Mouse (Mus musculus): ENCODE results near the gene Ppp1r26. TPM values are rescaled to one million over a fixed set of nuclear protein-coding genes. Genes with fewer than 3 reads are reported as not detected.

Gene Ppp1r26
- total RNA-seq, 2 experiments from 2014 or later, result 14.5 to 17.3 TPM

DNA sequence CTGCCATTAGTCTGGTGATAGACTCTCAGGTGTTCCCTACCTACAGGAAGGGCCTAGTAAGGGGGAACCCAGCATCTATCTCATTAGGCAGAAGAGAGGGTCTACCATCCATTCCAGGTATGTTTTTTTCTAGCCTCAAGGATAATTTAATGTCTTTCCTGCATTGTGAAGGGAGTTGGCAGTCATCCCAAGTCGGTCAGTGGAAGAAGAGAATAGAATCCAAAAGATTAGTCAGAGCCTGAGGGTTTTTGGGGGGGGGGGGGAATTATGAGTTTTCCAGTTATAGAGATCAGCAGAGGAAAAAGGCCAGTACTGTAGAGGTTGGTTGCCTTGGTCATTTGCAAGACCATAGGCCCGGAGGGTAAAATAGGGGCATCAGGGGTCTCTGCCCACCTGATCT is 47.9 kb downstream of the Ppp1r26 start:
- no peak for DNase-seq (ENCODE audit: low spot score in 2 of 2)
- no peak for TF ChIP-seq CTCF (conservative IDR thresholded peaks at IDR 0.05)
- Histone ChIP-seq H3K4me3 (no peak overlapping the region), H3K27ac (no peak overlapping the region)

DNA sequence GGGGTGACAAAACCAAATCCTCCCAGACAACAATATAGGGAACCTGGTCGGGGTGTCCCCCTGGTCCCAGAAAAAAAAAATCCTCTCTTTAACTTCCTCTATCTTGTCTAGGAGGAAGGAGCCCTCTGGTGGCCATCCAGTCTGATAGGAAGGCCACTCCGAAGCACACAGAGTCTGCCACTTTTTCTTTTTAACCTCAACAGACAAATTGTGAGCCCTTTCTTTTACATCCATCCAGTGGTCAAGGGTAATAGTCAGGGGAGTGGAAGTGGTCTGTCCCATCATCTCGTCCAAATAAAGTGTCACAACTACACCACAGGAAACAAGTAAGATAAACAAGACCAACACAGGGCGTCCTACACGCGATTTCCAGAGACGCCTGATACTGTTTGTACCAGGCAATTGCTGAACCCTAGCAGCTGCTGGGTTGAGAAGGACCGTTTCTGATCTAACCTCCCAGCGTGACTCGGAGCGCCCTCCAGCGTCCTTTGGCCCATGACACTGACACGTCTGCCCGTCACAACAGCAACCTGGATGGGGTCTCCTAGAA is 48.7 kb downstream of the Ppp1r26 start:
- peak; percentile 80 for TF ChIP-seq CTCF (conservative IDR thresholded peaks at IDR 0.05)
- Histone ChIP-seq H3K27ac (no peak overlapping the region), H3K4me3 (no peak overlapping the region)
- no peak for DNase-seq (ENCODE audit: low spot score in 2 of 2)

DNA sequence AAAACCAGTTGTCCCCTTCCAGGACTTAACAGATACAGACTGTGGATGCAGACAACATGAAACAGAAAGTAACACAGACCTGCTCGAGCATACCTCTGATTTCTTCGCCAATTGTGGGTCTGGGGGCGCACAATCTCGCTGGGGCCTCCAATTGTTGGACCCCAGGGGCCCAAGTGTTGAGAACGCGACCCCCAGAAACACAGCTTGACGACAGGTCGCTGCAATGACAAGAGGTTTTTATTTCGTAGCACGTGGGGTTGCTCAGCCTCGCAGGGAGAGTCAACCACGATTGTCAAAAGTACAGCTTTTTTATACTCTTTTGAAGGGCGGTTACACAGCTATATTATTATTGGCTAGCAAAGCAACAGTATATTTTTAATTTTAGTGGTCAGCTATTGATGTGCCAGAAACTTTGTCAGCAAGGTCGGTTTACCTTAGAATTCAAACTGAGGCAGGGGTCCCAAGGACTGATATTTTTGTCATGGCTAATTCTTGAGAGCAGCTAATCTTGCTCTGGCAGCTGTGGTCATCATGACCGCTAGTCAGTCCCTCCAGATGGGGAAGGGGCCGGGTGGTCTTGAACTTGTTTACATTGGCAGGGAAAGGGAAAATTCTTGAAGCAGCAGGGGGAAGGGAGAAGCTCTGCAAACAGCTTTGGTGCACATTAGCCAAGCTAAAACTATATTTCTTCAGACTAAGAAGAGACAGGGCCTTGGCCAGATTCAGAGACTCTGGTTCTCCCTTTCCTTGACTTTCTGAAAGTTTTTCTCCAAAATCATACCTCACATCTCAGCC is 49.4 kb downstream of the Ppp1r26 start:
- Histone ChIP-seq H3K27ac (no peak overlapping the region), H3K4me3 (no peak overlapping the region)
- TF ChIP-seq CTCF (conservative IDR thresholded peaks at IDR 0.05), result no peak
- DNase-seq (ENCODE audit: low spot score in 2 of 2), result no peak

DNA sequence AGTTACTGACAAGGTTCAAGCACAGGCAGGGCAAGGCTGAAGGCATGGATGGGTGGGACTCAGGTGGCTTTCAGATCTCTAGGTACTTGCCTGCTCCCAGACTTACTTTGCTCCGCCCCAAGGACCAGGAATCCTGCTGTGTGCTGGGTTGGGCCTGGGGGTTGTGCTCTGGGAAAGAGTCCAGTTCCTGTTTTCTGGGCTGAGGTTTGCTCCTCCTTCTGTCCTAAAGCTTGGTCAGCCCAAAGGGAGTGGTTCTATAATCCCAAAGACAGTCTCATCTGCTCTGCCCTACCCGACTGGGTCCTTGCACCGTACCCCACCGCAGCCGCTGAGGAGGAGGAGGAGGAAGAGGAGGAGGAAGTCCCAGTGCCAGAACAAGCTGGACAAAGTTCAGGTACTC is 50.1 kb downstream of the Ppp1r26 start, which contains the start of gene Gbgt1:
TSS of gene Gbgt1 (plus strand) at position 221 of the 400 bp plus-strand sequence.
- no peak for TF ChIP-seq CTCF (conservative IDR thresholded peaks at IDR 0.05)
- no peak for DNase-seq (ENCODE audit: low spot score in 2 of 2)
- H3K4me3 ChIP-seq, result no peak within 1 kb of the TSS
- H3K27ac ChIP-seq, result no peak within 1 kb of the TSS

DNA sequence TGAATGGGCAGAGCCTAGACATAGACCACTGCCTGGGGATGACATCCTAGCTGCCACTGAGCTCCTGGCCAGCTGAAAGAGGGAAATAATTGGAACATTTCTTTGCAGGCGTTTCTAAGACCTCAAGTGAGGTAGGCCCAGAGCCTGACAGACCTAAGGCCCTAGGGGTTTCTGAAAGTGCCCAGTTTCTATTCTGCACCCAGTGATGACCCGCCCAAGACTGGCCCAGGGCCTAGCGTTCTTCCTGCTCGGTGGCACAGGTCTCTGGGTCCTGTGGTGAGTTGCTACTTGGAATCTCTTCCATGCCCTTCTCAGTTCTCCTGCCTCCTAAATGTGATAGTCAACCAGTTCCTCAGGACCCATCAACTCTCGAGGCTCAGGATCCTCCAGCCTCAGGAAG is 51.0 kb downstream of the Ppp1r26 start:
- no peak for DNase-seq (ENCODE audit: low spot score in 2 of 2)
- TF ChIP-seq CTCF (conservative IDR thresholded peaks at IDR 0.05), result no peak
- no peak overlapping the region for H3K27ac ChIP-seq
- H3K4me3 ChIP-seq, result no peak overlapping the region

DNA sequence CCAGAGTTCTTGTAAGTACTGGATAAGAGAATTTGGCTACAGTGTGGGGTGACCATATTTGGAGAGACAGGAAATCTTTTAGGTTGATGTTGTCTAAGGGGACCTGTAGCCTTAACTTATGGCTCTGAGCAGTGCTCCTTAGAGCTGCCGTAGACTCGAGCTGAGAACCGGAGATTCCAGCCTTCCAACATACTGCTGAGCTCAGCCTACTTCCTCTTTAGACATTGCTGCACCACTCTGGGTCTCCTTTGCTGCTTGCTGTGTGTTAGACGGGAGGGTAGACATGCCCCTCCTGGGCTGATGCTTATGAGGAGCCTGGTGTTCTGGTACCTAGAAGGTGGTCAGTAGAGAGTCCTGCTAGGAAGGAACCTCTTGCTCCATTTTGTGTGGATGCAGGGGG is 51.8 kb downstream of the Ppp1r26 start:
- Histone ChIP-seq H3K27ac (no peak overlapping the region), H3K4me3 (no peak overlapping the region)
- TF ChIP-seq CTCF (conservative IDR thresholded peaks at IDR 0.05), result no peak
- DNase-seq (ENCODE audit: low spot score in 2 of 2), result no peak

DNA sequence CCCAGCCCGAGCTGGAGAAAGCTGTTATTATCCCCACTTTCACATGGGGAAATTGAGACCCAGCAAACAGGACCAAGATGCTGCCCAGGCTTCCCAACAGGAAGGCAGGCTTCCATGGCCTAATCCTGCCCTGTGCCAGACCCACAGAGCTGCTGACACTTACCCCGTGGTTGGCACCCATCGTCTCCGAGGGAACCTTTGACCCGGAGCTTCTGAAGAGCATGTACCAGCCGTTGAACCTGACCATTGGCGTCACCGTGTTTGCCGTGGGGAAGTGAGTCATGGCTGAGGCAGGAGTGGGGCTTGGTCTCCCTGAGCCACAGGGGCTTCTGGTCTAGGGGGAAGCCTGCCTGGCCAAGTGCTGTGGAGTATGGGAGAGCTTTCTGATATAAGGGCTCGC is 56.4 kb downstream of the Ppp1r26 start:
- TF ChIP-seq CTCF (conservative IDR thresholded peaks at IDR 0.05), result no peak
- no peak for DNase-seq (ENCODE audit: low spot score in 2 of 2)

DNA sequence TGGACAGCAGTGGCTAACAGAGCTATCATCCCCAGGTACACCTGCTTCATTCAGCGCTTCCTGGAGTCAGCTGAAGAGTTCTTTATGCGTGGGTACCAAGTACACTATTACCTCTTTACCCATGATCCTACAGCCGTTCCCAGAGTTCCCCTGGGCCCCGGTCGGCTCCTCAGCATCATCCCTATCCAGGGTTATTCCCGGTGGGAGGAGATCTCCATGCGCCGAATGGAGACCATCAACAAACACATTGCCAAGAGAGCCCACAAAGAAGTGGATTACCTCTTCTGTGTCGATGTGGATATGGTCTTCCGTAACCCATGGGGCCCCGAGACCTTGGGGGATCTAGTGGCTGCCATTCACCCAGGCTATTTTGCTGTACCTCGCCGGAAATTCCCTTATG is 58.1 kb downstream of the Ppp1r26 start:
- no peak for TF ChIP-seq CTCF (conservative IDR thresholded peaks at IDR 0.05)
- DNase-seq (ENCODE audit: low spot score in 2 of 2), result no peak
- Histone ChIP-seq H3K4me3 (no peak overlapping the region), H3K27ac (no peak overlapping the region)

More for the DNA sequence above, 56.4 kb downstream of the Ppp1r26 start:
- H3K4me3 ChIP-seq, result no peak overlapping the region
- H3K27ac ChIP-seq, result no peak overlapping the region

Other genes with a start within 250 kb of the Ppp1r26 start
- 1 to 10 TPM; 1.9 to 2.4 TPM for gene 1700007K13Rik, start 19.5 kb downstream of the Ppp1r26 start, total RNA-seq (2021)
- 10 to 100 TPM; 35.8 to 39.4 TPM for gene Mrps2, start 21.3 kb downstream of the Ppp1r26 start, total RNA-seq (2021)
- gene Gbgt1, start 50.1 kb downstream of the Ppp1r26 start, total RNA-seq (2021), result 1 to 10 TPM; 1.8 to 2.2 TPM
- gene Gm10134, start 59.3 kb downstream of the Ppp1r26 start, total RNA-seq (2021), result 1 to 10 TPM in 1 of 2 experiments, not detected in 1; 1.2 TPM
- 100 to 1,000 TPM; 115 to 139 TPM for gene Ralgds, start 66.3 kb downstream of the Ppp1r26 start, total RNA-seq (2021)
- not detected for gene Cel, start 116.6 kb downstream of the Ppp1r26 start, total RNA-seq (2021)
- 10 to 100 TPM; 18.2 to 20.7 TPM for gene Gtf3c5, start 137.0 kb downstream of the Ppp1r26 start, total RNA-seq (2021)
- not detected for gene Gfi1b, start 175.2 kb downstream of the Ppp1r26 start, total RNA-seq (2021)
- 10 to 100 TPM; 47.1 to 49.1 TPM for gene Tsc1, start 194.4 kb downstream of the Ppp1r26 start, total RNA-seq (2021)

All from layer of hippocampus, adult 2 months (tissue).